Mouse (Mus musculus) intestine, embryonic 16.5 days (tissue): Measurements from ENCODE around the gene Krtdap. TPM values are rescaled to one million over a fixed set of nuclear protein-coding genes. Genes with fewer than 3 reads are reported as not detected.

Source experiments
- polyA plus RNA-seq: library from polyadenylated mRNA; unstranded; fragments of >200 nt; fragmentation: Nextera tagmentation; extraction: Ambion mirVana; gene quantifications from 2 replicates; pipeline ENCODE4 v1.2.1, GENCODE M21; 2015

Gene Krtdap
- polyA plus RNA-seq, 1 experiment from 2014 or later = 3.4 TPM

Other genes starting within 250 kb of the Krtdap start
- gene Hspb6, start 235.7 kb upstream of the Krtdap start, polyA plus RNA-seq = 48.4 and 53.8 TPM in 2 replicates
- gene Proser3, start 235.6 kb upstream of the Krtdap start, polyA plus RNA-seq = 6.3 and 7.6 TPM in 2 replicates
- 44.5 and 50.0 TPM in 2 replicates for gene Lin37, start 228.1 kb upstream of the Krtdap start, polyA plus RNA-seq
- gene U2af1l4, start 224.6 kb upstream of the Krtdap start, polyA plus RNA-seq = 71.2 and 73.8 TPM in 2 replicates
- gene Gm49396, start 224.6 kb upstream of the Krtdap start, polyA plus RNA-seq = 9.2 and 9.3 TPM in 2 replicates
- gene Psenen, start 224.3 kb upstream of the Krtdap start, polyA plus RNA-seq = 158 and 168 TPM in 2 replicates
- gene Igflr1, start 222.5 kb upstream of the Krtdap start, polyA plus RNA-seq = 3.7 and 5.4 TPM in 2 replicates
- 6.8 and 7.1 TPM in 2 replicates for gene Kmt2b, start 199.2 kb upstream of the Krtdap start, polyA plus RNA-seq
- 1.2 and 1.9 TPM in 2 replicates for gene Zbtb32, start 189.0 kb upstream of the Krtdap start, polyA plus RNA-seq
- 5.9 and 7.3 TPM in 2 replicates for gene Upk1a, start 175.0 kb upstream of the Krtdap start, polyA plus RNA-seq
- gene Cox6b1, start 161.7 kb upstream of the Krtdap start, polyA plus RNA-seq = 1,335 and 1,344 TPM in 2 replicates
- not detected in 2 replicates for gene Etv2, start 152.0 kb upstream of the Krtdap start, polyA plus RNA-seq
- 93.8 and 95.7 TPM in 2 replicates for gene Rbm42, start 137.6 kb upstream of the Krtdap start, polyA plus RNA-seq
- 33.7 and 39.4 TPM in 2 replicates for gene Haus5, start 122.9 kb upstream of the Krtdap start, polyA plus RNA-seq
- not detected in 2 replicates for gene Pmis2, start 116.3 kb upstream of the Krtdap start, polyA plus RNA-seq
- gene 2200002J24Rik, start 89.0 kb upstream of the Krtdap start, polyA plus RNA-seq = 4.7 and 4.8 TPM in 2 replicates
- gene Atp4a, start 75.7 kb upstream of the Krtdap start, polyA plus RNA-seq = 1.6 and 2.5 TPM in 2 replicates
- 242 and 249 TPM in 2 replicates for gene Tmem147, start 58.4 kb upstream of the Krtdap start, polyA plus RNA-seq
- 0.32 TPM in 1 of 2 replicates, not detected in the other for gene Gapdhs, start 44.2 kb upstream of the Krtdap start, polyA plus RNA-seq
- 0.89 and 1.6 TPM in 2 replicates for gene Sbsn, start 36.4 kb upstream of the Krtdap start, polyA plus RNA-seq
- 4.4 and 5.8 TPM in 2 replicates for gene Dmkn, start 24.1 kb upstream of the Krtdap start, polyA plus RNA-seq
- gene Ffar2, start 35.9 kb downstream of the Krtdap start, polyA plus RNA-seq = 10.9 and 11.7 TPM in 2 replicates
- gene Ffar3, start 68.3 kb downstream of the Krtdap start, polyA plus RNA-seq = 0.78 TPM in 2 replicates
- 0.35 and 0.37 TPM in 2 replicates for gene Ffar1, start 73.7 kb downstream of the Krtdap start, polyA plus RNA-seq
- 0.62 and 0.70 TPM in 2 replicates for gene Cd22, start 92.4 kb downstream of the Krtdap start, polyA plus RNA-seq
- 0.31 TPM in 2 replicates for gene Mag, start 127.0 kb downstream of the Krtdap start, polyA plus RNA-seq
- not detected in 2 replicates for gene Hamp2, start 136.8 kb downstream of the Krtdap start, polyA plus RNA-seq
- not detected in 2 replicates for gene Hamp, start 156.1 kb downstream of the Krtdap start, polyA plus RNA-seq
- gene Usf2, start 168.9 kb downstream of the Krtdap start, polyA plus RNA-seq = 12.9 and 13.3 TPM in 2 replicates
- 164 and 166 TPM in 2 replicates for gene Lsr, start 185.6 kb downstream of the Krtdap start, polyA plus RNA-seq
- gene Fam187b, start 185.9 kb downstream of the Krtdap start, polyA plus RNA-seq = 12.8 and 13.7 TPM in 2 replicates